In the genomic region with DNA sequence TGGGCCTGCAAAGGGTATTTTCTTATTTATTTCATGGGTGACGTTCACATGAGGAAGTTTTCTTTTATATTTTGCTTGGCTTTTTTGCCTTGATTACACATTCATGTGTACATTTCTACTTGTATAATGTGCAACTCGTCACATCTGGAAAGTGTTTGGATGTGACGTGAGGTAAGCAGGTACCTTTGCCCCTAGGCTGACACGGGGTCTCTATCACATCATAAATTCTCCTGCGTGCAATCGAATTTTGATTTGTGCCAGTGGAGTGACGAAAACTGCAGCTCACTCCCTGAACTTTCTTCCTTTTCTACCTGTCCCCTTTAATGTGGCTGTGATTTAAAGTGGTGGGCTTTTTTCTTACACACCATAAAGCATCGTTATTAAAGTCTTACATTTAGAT, we compare ENCODE assay signal across 4 mouse cellular contexts.
"Had no signal": no experiment of that assay in that cellular context is flagged by ENCODE, and none has a peak within 500 bp of the region (broad histone marks: within the 10 kb centered on the region; RNA-seq: fewer than 3 reads in every experiment).

No protein-coding gene starts in this region.

- H3K4me2 ChIP-seq: midbrain, embryonic 13.5 days had no signal

- H3K9ac ChIP-seq: liver, embryonic 14.5 days; midbrain, embryonic 13.5 days had no signal

- ATAC-seq: intestine, postnatal 0 days had no signal

- H3K36me3 ChIP-seq: midbrain, embryonic 13.5 days had no signal

- H3K4me3 ChIP-seq: midbrain, embryonic 13.5 days had no signal

- H3K27ac ChIP-seq: kidney, postnatal 0 days; liver, embryonic 14.5 days; midbrain, embryonic 13.5 days had no signal

- H3K27me3 ChIP-seq: midbrain, embryonic 13.5 days had no signal
